In genomic region chr5:143253186-143253880, GRCm38 (mm10) we compare ENCODE assay signal across 7 mouse cellular contexts. TPM values are rescaled to one million over a fixed set of nuclear protein-coding genes. Genes with fewer than 3 reads are reported as not detected.
DNase-seq lines count a peak whose midpoint lies in the region; ATAC-seq and TF ChIP-seq lines count a peak whose summit lies in the region.

No protein-coding gene starts in this region.

- TF ChIP-seq EP300 in liver, embryonic 14.5 days (IDR thresholded peaks at IDR 0.05; ENCODE audit: low read depth): no peak

- H3K4me1 ChIP-seq in lung, embryonic 16.5 days (replicated peaks; ENCODE audit: control insufficient read depth, insufficient read depth, low read length): peaks cover 17% of the 10 kb centered on the region
- peaks cover 20% of the 10 kb centered on the region for H3K4me1 ChIP-seq in forebrain, embryonic 12.5 days
- no peaks in the 10 kb centered on the region for H3K4me1 ChIP-seq in liver, embryonic 14.5 days (replicated peaks; ENCODE audit: control insufficient read depth in 2 of 2, insufficient read depth in 2 of 2, low read length in 1 of 2)

- ATAC-seq in lung, embryonic 16.5 days (ENCODE audit: low read depth): peak; percentile 29
- ATAC-seq in forebrain, embryonic 12.5 days (ENCODE audit: low FRiP score): peak; percentile 31
- no peak for ATAC-seq in liver, embryonic 14.5 days (ENCODE audit: insufficient read depth)

- H3K36me3 ChIP-seq in lung, embryonic 16.5 days (ENCODE audit: control insufficient read depth, insufficient read depth, low read length): peaks cover 3% of the 10 kb centered on the region; the same call in 1 of the 2 replicates
- peaks cover 76% of the 10 kb centered on the region for H3K36me3 ChIP-seq in forebrain, embryonic 12.5 days (replicated peaks)
- H3K36me3 ChIP-seq in liver, embryonic 14.5 days (replicated peaks; ENCODE audit: control insufficient read depth, insufficient read depth, low read depth): no peaks in the 10 kb centered on the region

- H3K27me3 ChIP-seq in lung, embryonic 16.5 days (ENCODE audit: control insufficient read depth, insufficient read depth, low read depth, low read length): peaks cover 61% of the 10 kb centered on the region
- H3K27me3 ChIP-seq in forebrain, embryonic 12.5 days: peaks cover 74% of the 10 kb centered on the region
- H3K27me3 ChIP-seq in liver, embryonic 14.5 days (ENCODE audit: control insufficient read depth, insufficient read depth, low read length): peaks cover 58% of the 10 kb centered on the region

- TF ChIP-seq CTCF in liver, embryonic 14.5 days (IDR thresholded peaks at IDR 0.05; ENCODE audit: low read depth): no peak

- H3K4me3 ChIP-seq in lung, embryonic 16.5 days (ENCODE audit: low read length): peak overlapping the region; percentile 45
- H3K4me3 ChIP-seq in forebrain, embryonic 12.5 days (replicated peaks): peak overlapping the region; percentile 40
- peak overlapping the region; percentile 3 to 31; a peak in 2 of 4 replicates for H3K4me3 ChIP-seq in liver, embryonic 14.5 days (ENCODE audit: insufficient read depth in 1 of 2, low read depth in 2 of 2, low read length in 2 of 2)

- no peak for DNase-seq in lung, postnatal 36 days
- peak; percentile 67 to 80 for DNase-seq in cerebellum, adult 18-20 months
- no peak for DNase-seq in liver, embryonic 14.5 days (ENCODE audit: low read depth in 3 of 3, low spot score in 3 of 3)
- DNase-seq in testis, postnatal 10 days (ENCODE audit: low spot score): peak; percentile 51
- DNase-seq in left cerebral cortex, adult 18-20 months (ENCODE audit: low spot score in 2 of 2): no peak

- no peaks in the 10 kb centered on the region for H3K9me3 ChIP-seq in lung, embryonic 16.5 days (ENCODE audit: control insufficient read depth, low read length)
- H3K9me3 ChIP-seq in forebrain, embryonic 12.5 days: no peaks in the 10 kb centered on the region
- no peaks in the 10 kb centered on the region for H3K9me3 ChIP-seq in liver, embryonic 14.5 days (ENCODE audit: control insufficient read depth, low read length)

- WGBS in lung, embryonic 16.5 days: 5% methylated on average over 96 of the region's 103 CpGs
- 1% methylated on average over 103 of the region's 103 CpGs for WGBS in forebrain, embryonic 12.5 days
- 9% methylated on average over 81 of the region's 103 CpGs for WGBS in liver, embryonic 14.5 days (ENCODE audit: insufficient replicate concordance)

- no peak overlapping the region for H3K27ac ChIP-seq in lung, embryonic 16.5 days (ENCODE audit: low read length)
- no peak overlapping the region for H3K27ac ChIP-seq in forebrain, embryonic 12.5 days
- no peak overlapping the region for H3K27ac ChIP-seq in liver, embryonic 14.5 days

- peak overlapping the region; percentile 70 for H3K4me2 ChIP-seq in lung, embryonic 16.5 days (ENCODE audit: low read depth, low read length)
- peak overlapping the region; percentile 61 for H3K4me2 ChIP-seq in forebrain, embryonic 12.5 days
- peak overlapping the region; percentile 38 for H3K4me2 ChIP-seq in liver, embryonic 14.5 days (ENCODE audit: low read depth)

- no peak overlapping the region; the same call in 1 of the 2 replicates for H3K9ac ChIP-seq in lung, embryonic 16.5 days (ENCODE audit: low read length)
- peak overlapping the region; percentile 44 for H3K9ac ChIP-seq in forebrain, embryonic 12.5 days
- H3K9ac ChIP-seq in liver, embryonic 14.5 days (replicated peaks): no peak overlapping the region

RNA-seq across cellular contexts. Expression of gene Zfp316, which starts 16.5 kb away (rescaled TPM):
- 0.92 and 1.2 TPM in 2 replicates for polyA plus RNA-seq in lung, embryonic 16.5 days (2015; fragmentation: Nextera tagmentation; extraction: Ambion mirVana)
- 13.2 and 13.9 TPM in 2 replicates for polyA plus RNA-seq in forebrain, embryonic 12.5 days (2016; fragmentation: Nextera tagmentation; extraction: Ambion mirVana)
- 0.28 and 0.33 TPM in 2 replicates for polyA plus RNA-seq in liver, embryonic 14.5 days (2012; rRNA removed)
- 0.05 and 0.10 TPM in 2 replicates for polyA plus RNA-seq in liver, embryonic 14.5 days (2014; fragmentation: Nextera tagmentation; extraction: Ambion mirVana)
- total RNA-seq in left cerebral cortex, adult 18-20 months (2021): 10 to 100 TPM; 22.3 to 25.3 TPM

RNA-seq across cellular contexts. Expression of gene Zfp12, which starts 18.4 kb away (rescaled TPM):
- polyA plus RNA-seq in lung, embryonic 16.5 days (2015; fragmentation: Nextera tagmentation; extraction: Ambion mirVana): 13.0 and 13.9 TPM in 2 replicates
- 28.5 and 29.1 TPM in 2 replicates for polyA plus RNA-seq in forebrain, embryonic 12.5 days (2016; fragmentation: Nextera tagmentation; extraction: Ambion mirVana)
- polyA plus RNA-seq in liver, embryonic 14.5 days (2012; rRNA removed): 2.3 and 2.6 TPM in 2 replicates
- polyA plus RNA-seq in liver, embryonic 14.5 days (2014; fragmentation: Nextera tagmentation; extraction: Ambion mirVana): 1.8 and 2.3 TPM in 2 replicates
- 10 to 100 TPM; 32.1 to 34.7 TPM for total RNA-seq in left cerebral cortex, adult 18-20 months (2021)

RNA-seq across cellular contexts. Expression of gene Spdye4a, which starts 26.6 kb away (rescaled TPM):
- not detected in 2 replicates for polyA plus RNA-seq in lung, embryonic 16.5 days (2015; fragmentation: Nextera tagmentation; extraction: Ambion mirVana)
- not detected in 2 replicates for polyA plus RNA-seq in forebrain, embryonic 12.5 days (2016; fragmentation: Nextera tagmentation; extraction: Ambion mirVana)
- not detected in 2 replicates for polyA plus RNA-seq in liver, embryonic 14.5 days (2012; rRNA removed)
- polyA plus RNA-seq in liver, embryonic 14.5 days (2014; fragmentation: Nextera tagmentation; extraction: Ambion mirVana): not detected in 2 replicates
- not detected for total RNA-seq in left cerebral cortex, adult 18-20 months (2021)

RNA-seq across cellular contexts. Expression of gene Zfp853, which starts 40.1 kb away (rescaled TPM):
- 0.05 TPM in 1 of 2 replicates, not detected in the other for polyA plus RNA-seq in lung, embryonic 16.5 days (2015; fragmentation: Nextera tagmentation; extraction: Ambion mirVana)
- 0.09 TPM in 1 of 2 replicates, not detected in the other for polyA plus RNA-seq in forebrain, embryonic 12.5 days (2016; fragmentation: Nextera tagmentation; extraction: Ambion mirVana)
- 0.10 and 0.11 TPM in 2 replicates for polyA plus RNA-seq in liver, embryonic 14.5 days (2012; rRNA removed)
- polyA plus RNA-seq in liver, embryonic 14.5 days (2014; fragmentation: Nextera tagmentation; extraction: Ambion mirVana): not detected in 2 replicates
- 1 to 10 TPM; 4.1 to 4.4 TPM for total RNA-seq in left cerebral cortex, adult 18-20 months (2021)

Comparison
In these comparisons a context has a peak if more than half of its experiments do, and no peak if none do; other contexts are left out.
1. DNase-seq: peak in cerebellum, adult 18-20 months (2 of 2) and testis, postnatal 10 days (single experiment); none in lung, postnatal 36 days (single experiment), liver, embryonic 14.5 days (0 of 3) and left cerebral cortex, adult 18-20 months (0 of 2).
2. Peak in every context shown above with its lines, with median percentiles within 50 percentile points of each other: H3K4me2 ChIP-seq and H3K4me3 ChIP-seq.